Mouse (Mus musculus): Measurements from ENCODE around the gene Gm4969.

GRCm38 (mm10) chr7:19159411-19159810, 41.2 kb upstream of the Gm4969 start:
- TF ChIP-seq MEF2A (IDR thresholded peaks at IDR 0.05; ENCODE audit: extremely low read depth, insufficient replicate concordance, low read depth, low read length, poor library complexity, severe bottlenecking) (no peak), CTCF (IDR thresholded peaks at IDR 0.05 in 2 of 3, conservative IDR thresholded peaks at IDR 0.05 in 1 of 3; ENCODE audit: control insufficient read depth in 1 of 3, insufficient read depth in 1 of 3, low read depth in 2 of 3, low read length in 3 of 3, poor library complexity in 1 of 3, severe bottlenecking in 1 of 3) (no peak), NELFE (IDR thresholded peaks at IDR 0.05; ENCODE audit: low read depth, low read length) (no peak), TCF12 (IDR thresholded peaks at IDR 0.05; ENCODE audit: low read depth, low read length) (no peak), POLR2A (IDR thresholded peaks at IDR 0.05; ENCODE audit: control insufficient read depth in 1 of 2, insufficient read depth in 1 of 2, low read depth in 1 of 2, low read length in 2 of 2, poor library complexity in 1 of 2) (no peak), POLR2AphosphoS2 (IDR thresholded peaks at IDR 0.05; ENCODE audit: low read length) (no peak), ZMIZ1 (IDR thresholded peaks at IDR 0.05; ENCODE audit: low read depth, low read length) (no peak)
